23 mouse cellular contexts compared by ENCODE assay signal in genomic region chr7:3811912-3812311, GRCm38 (mm10). TPM values are rescaled to one million over a fixed set of nuclear protein-coding genes. Genes with fewer than 3 reads are reported as not detected.
DNase-seq lines count a peak whose midpoint lies in the region; TF ChIP-seq lines count a peak whose summit lies in the region.
"Not testable (repeated sequence)": the region's sequence is repeated elsewhere in the genome, so short reads cannot be mapped to it uniquely, and the experiment has no call there.
"Had no signal": no experiment of that assay in that cellular context is flagged by ENCODE, and none has a peak within 500 bp of the region (broad histone marks: within the 10 kb centered on the region; RNA-seq: fewer than 3 reads in every experiment).

No protein-coding gene starts in this region.

- not testable (repeated sequence) for H3K79me2 ChIP-seq in heart, adult 2 months (replicated peaks; ENCODE audit: control insufficient read depth, insufficient read depth, low read length); liver, adult 2 months (ENCODE audit: control insufficient read depth, insufficient read depth, low read length)

- not testable (repeated sequence) for H3K4me3 ChIP-seq in bone marrow, adult 2 months (replicated peaks; ENCODE audit: control insufficient read depth, low read depth, low read length); heart, adult 2 months; liver, adult 2 months (ENCODE audit: insufficient read depth, low read depth, low read length)

- H3K9ac ChIP-seq in heart, adult 2 months (ENCODE audit: low read depth, low read length); liver, adult 2 months (ENCODE audit: low read depth, low read length): not testable (repeated sequence)

- not testable (repeated sequence) for H3K27ac ChIP-seq in bone marrow, adult 2 months (ENCODE audit: control insufficient read depth, insufficient read depth, low read depth, low read length, poor library complexity); heart, adult 2 months; liver, adult 2 months (replicated peaks; ENCODE audit: insufficient read depth, low read depth, low read length)

- intact Hi-C loops in heart, adult 2 months (cut with DNase I): loop anchor here (10.0 kb wide), 1 partner anchor 93 kb away; no protein-coding TSS in a partner anchor

- not testable (repeated sequence) for H3K27me3 ChIP-seq in heart, adult 2 months (ENCODE audit: control insufficient read depth, insufficient read depth, low read length); liver, adult 2 months (ENCODE audit: control insufficient read depth, insufficient read depth, low read length)

- TF ChIP-seq CTCF in bone marrow, adult 2 months (IDR thresholded peaks at IDR 0.05; ENCODE audit: control insufficient read depth, insufficient read depth, low read length): peak; percentile 34; the same call in 1 of the 2 replicates
- TF ChIP-seq CTCF in heart, adult 2 months (IDR thresholded peaks at IDR 0.05): peak; percentile 23
- TF ChIP-seq CTCF in liver, adult 2 months (IDR thresholded peaks at IDR 0.05; ENCODE audit: low read depth, low read length): peak; percentile 7; the same call in 1 of the 2 replicates

- peak; percentile 45 to 50 for DNase-seq in B cell, adult 2 months
- not testable (repeated sequence) for DNase-seq in heart, adult 2 months; liver, adult 2 months (ENCODE audit: extremely low read depth, low read depth, low spot score)
- DNase-seq in lung, postnatal 10 days: peak; percentile 15
- DNase-seq in spleen, postnatal 4 days (ENCODE audit: low spot score in 2 of 2): peak; percentile 18 to 66

- not testable (repeated sequence) for TF ChIP-seq POLR2A in bone marrow, adult 2 months (IDR thresholded peaks at IDR 0.05; ENCODE audit: borderline replicate concordance, control insufficient read depth, low read depth, low read length); heart, adult 2 months (IDR thresholded peaks at IDR 0.05; ENCODE audit: insufficient read depth, low read depth, low read length); liver, adult 2 months (IDR thresholded peaks at IDR 0.05; ENCODE audit: extremely low read depth, insufficient read depth, low read length)

- not testable (repeated sequence) for TF ChIP-seq EP300 in heart, adult 2 months (IDR thresholded peaks at IDR 0.05; ENCODE audit: insufficient read depth, low read depth, low read length)

- H3K4me1 ChIP-seq in bone marrow, adult 2 months (ENCODE audit: control insufficient read depth, insufficient read depth, low read length); heart, adult 2 months (ENCODE audit: control insufficient read depth, insufficient read depth, low read length); liver, adult 2 months (ENCODE audit: control insufficient read depth, insufficient read depth, low read length): not testable (repeated sequence)

- H3K36me3 ChIP-seq in heart, adult 2 months (ENCODE audit: control insufficient read depth, insufficient read depth, low read length); liver, adult 2 months (ENCODE audit: control insufficient read depth, insufficient read depth, low read length): not testable (repeated sequence)

RNA-seq across cellular contexts. Expression of gene Gm15448, which starts 13.6 kb away (rescaled TPM):
- 0.72 and 4.4 TPM in 2 replicates for polyA plus RNA-seq in bone marrow, adult 2 months (2011; ENCODE audit: insufficient read depth, insufficient read length, low replicate concordance, missing spikeins)
- total RNA-seq in heart, adult 2 months (2021): under 1 TPM; 0.27 to 0.29 TPM
- polyA plus RNA-seq in heart, adult 2 months (2012; rRNA removed): 0.39 TPM in 1 of 2 replicates, not detected in the other
- total RNA-seq in liver, adult 2 months (2014; rRNA removed): 0.18 and 0.27 TPM in 2 replicates
- polyA plus RNA-seq in liver, adult 2 months (2012; rRNA removed): 0.04 and 0.16 TPM in 2 replicates
- total RNA-seq: gastrocnemius, adult 18-20 months; heart, postnatal 4 days; hindbrain, postnatal 0 days; MEL had no signal
- polyA plus RNA-seq: adrenal gland, adult 2 months; embryonic facial prominence, embryonic 11.5 days; embryonic facial prominence, embryonic 14.5 days; forebrain, embryonic 10.5 days; forebrain, embryonic 13.5 days; forebrain, embryonic 16.5 days; heart, embryonic 10.5 days; heart, embryonic 13.5 days; heart, embryonic 16.5 days; hindbrain, embryonic 11.5 days; hindbrain, embryonic 14.5 days; hindbrain, postnatal 0 days; inflammation-experienced regulatory T-cells, adult 6 months had no signal

RNA-seq across cellular contexts. Expression of gene Pira2, which starts 32.9 kb away (rescaled TPM):
- polyA plus RNA-seq in bone marrow, adult 2 months (2011; ENCODE audit: insufficient read depth, insufficient read length, low replicate concordance, missing spikeins): 8.9 and 15.8 TPM in 2 replicates
- under 1 TPM; 0.10 to 0.80 TPM for total RNA-seq in heart, adult 2 months (2021)
- 0.29 and 0.57 TPM in 2 replicates for polyA plus RNA-seq in heart, adult 2 months (2012; rRNA removed)
- total RNA-seq in liver, adult 2 months (2014; rRNA removed): 2.7 and 4.0 TPM in 2 replicates
- polyA plus RNA-seq in liver, adult 2 months (2012; rRNA removed): 0.50 and 1.3 TPM in 2 replicates
- total RNA-seq: adrenal gland, postnatal 25 days; hindbrain, postnatal 0 days; MEL had no signal
- polyA plus RNA-seq: forebrain, embryonic 10.5 days; forebrain, embryonic 13.5 days; forebrain, embryonic 16.5 days; heart, embryonic 10.5 days; heart, embryonic 13.5 days; hindbrain, embryonic 11.5 days; hindbrain, embryonic 14.5 days; hindbrain, postnatal 0 days had no signal
